Mouse (Mus musculus) megakaryocyte, embryonic 14.5 days (primary cell): ENCODE results near the gene Negr1.

Experiments used
- FLI1 ChIP-seq: IDR thresholded peaks from 2 replicates; pipeline ENCODE4 v1.6.1; 2012; ENCODE audit warnings: low read length, inconsistent platforms, mixed read lengths
- GATA1 ChIP-seq: IDR thresholded peaks from 3 replicates; pipeline ENCODE4 v1.6.1; 2012; ENCODE audit warnings: mixed read lengths, low read length, inconsistent platforms, borderline replicate concordance

- TF ChIP-seq GATA1 (no peak), FLI1 (no peak)
These were observed 255.9 kb downstream of the Negr1 start for GRCm38 (mm10) chr3:156817452-156817851.
